Mouse (Mus musculus) heart, adult 18-20 months (tissue): Measurements from ENCODE around the gene Pou2f3. TPM values are rescaled to one million over a fixed set of nuclear protein-coding genes. Genes with fewer than 3 reads are reported as not detected.

Experiments used
- DNase-seq, 2 experiments: peaks; one replicate each; pipeline ENCODE4 v3.0.0; 2021 to 2022; ENCODE audit warnings: mixed read lengths in 1 of 2
- total RNA-seq, 2 experiments: library from RNA; stranded (reverse); gene quantifications; 2 replicates each; pipeline ENCODE4 v1.2.3; 2021

Pou2f3 gene
- total RNA-seq, 2 experiments from 2014 or later, result 0.10 TPM; not detected in 1

DNA sequence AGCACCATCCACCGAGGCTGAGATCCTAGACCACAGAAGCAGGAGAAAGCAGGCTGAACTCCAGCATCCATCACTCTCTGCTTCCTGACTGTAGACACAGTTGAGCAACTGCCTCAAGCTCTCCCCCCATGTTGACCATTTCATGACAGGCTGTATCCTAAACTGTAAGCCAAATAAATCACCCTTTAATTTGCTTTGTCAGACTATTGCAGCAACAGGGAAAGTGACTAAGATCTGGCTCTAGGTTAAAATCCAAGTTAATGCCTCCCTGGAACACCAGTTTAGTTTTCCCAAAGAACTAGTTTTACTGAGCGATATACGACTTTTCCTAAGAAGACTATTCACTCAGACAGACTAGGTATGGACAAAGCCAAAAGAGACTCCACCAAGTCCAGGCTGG is 131.5 kb downstream of the Pou2f3 start:
- no peak for DNase-seq

DNA sequence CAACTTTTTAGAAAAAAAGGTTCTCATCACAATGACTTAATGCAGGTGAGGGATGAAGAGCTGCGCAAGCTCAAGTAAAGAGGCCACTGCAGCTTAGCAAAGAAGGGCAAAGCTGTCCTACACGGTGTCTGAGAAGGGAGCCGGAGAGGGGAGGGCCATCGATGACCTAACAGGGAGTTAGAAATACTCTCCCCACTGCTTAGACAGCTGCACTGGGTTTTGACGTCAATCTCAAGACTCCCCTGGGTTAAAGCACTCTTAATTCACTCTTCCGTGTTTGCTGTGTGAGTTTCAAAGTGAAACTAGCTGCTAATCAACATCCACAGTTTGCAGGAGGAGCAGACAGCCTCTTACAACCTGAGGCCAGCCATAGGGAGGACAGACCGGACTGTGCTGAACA is 134.0 kb downstream of the Pou2f3 start:
- DNase-seq, result peak in 1 of 2 experiments; percentile 27

DNA sequence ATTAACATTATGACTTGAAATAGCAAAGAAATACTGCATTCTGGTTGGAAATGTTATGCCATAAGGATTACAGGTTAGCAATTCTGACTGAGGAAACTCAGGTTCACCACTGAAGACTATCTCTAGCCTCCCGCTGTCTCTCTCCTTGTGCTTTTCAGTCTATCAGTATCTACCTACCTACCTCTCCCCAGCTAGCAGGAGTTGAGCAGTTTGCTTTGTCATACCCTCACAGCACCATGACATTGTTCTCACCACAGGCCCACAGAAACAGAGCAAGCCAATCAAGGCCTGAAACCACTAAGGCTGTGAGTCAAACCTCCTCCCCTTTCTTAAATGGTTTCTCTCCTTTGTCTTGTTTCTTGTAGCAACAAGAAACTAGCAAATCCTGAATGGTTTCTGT is 135.6 kb downstream of the Pou2f3 start:
- DNase-seq, result no peak

Other genes with a start within 250 kb of the Pou2f3 start
- 100 to 1,000 TPM; 119 to 128 TPM for gene Arhgef12, start 103.1 kb downstream of the Pou2f3 start, total RNA-seq
- gene Tmem136, start 93.8 kb downstream of the Pou2f3 start, total RNA-seq, result 1 to 10 TPM; 5.0 to 6.2 TPM
- 1 to 10 TPM; 6.4 to 7.7 TPM for gene Oaf, start 29.5 kb upstream of the Pou2f3 start, total RNA-seq
- gene Trim29, start 100.5 kb upstream of the Pou2f3 start, total RNA-seq, result under 1 TPM in 1 of 2 experiments, not detected in 1; 0.10 TPM